Mouse (Mus musculus) heart, postnatal 4 days (tissue): ENCODE data around the gene Gm9745. TPM values are rescaled to one million over a fixed set of nuclear protein-coding genes. Genes with fewer than 3 reads are reported as not detected.
"Not testable (repeated sequence)": the region's sequence is repeated elsewhere in the genome, so short reads cannot be mapped to it uniquely, and the experiment has no call there.

Experiments used
- DNase-seq: peaks from one replicate; pipeline ENCODE4 v3.0.0; 2021
- total RNA-seq, 2 experiments: library from RNA; stranded (reverse); gene quantifications; 2 replicates each; pipeline ENCODE4 v1.2.3; 2021

Gm9745 gene
- not detected for total RNA-seq

DNA sequence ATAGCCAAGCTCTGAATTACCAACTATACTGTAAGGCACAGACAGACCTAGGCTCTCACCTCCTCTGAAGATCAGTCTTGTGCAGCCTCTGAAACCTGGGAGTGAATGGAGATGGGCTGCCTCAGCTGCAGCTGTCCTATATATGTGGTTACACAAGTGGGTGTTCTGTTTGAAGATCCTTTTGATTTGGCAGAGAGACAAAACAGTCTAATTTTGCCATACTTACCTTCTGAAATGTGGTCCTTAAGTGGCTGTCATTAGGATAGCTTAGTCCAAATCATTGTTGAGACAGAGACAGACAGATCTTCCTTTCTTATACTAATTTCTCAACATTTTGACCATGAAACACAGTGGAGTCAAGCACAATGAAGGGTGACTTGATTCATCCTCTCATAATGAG, at the start of gene Gm9745:
TSS of gene Gm9745 (minus strand) at position 101 of the 400 bp plus-strand sequence.
- DNase-seq, result not testable (repeated sequence)

DNA sequence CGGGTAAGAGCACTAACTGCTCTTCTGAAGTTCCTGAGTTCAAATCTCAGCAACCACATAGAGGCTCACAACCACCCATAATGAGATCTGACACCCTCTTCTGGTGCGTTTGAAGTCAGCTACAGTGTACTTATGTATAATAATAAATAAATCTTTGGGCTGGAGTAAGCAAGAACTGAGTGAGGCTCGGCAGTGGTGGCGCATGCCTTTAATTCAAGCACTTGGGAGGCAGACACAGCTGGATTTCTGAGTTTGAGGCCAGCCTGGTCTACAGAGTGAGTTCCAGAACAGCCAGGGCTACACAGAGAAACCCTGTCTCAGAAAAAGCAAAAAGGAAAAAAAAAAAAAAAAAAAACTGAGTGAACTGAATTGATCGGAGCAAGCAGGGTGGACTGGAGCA, 49.2 kb upstream of the Gm9745 start:
- not testable (repeated sequence) for DNase-seq

DNA sequence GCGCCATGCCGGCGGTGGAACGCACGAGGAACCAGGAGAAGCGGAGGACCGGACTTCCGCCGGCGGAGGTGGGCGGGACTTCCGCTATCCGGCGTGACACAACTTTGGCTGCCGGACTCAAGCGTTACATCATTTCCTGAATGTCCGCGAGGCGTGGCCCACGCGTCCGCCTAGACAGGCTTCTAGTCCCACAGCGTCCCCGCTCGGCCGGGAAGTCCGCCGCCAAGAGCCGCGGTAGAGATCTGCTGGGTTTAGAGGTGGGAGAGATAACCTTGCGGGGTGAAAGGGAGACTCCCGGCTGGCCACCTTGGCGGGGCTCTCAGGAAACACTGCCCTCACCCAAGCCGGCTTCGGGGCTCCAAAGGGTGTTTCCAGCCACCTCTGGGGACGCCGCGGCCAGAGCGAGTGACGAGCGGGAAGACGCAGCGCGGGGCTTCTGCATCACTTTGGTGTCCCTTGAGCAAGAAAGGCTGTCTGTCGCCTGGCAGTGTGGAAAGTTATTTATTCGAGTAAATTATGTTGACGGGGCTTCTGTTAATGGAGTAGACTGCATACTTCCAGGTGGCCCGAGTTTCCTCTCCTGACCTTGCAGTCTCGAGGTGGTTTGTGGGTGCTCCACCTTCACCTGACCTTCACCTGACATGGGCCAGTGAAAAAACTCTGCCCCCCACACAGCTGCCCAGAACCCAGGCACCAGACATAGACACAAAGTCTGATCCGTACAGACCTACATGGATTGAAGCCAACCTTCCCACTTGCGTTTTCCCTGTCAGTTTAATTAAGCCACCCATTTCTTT, 48.2 kb upstream of the Gm9745 start, which contains the start of gene Gtpbp4:
TSS of gene Gtpbp4 (minus strand) at position 94 of the 797 bp plus-strand sequence.
- DNase-seq, result peak; percentile 97

DNA sequence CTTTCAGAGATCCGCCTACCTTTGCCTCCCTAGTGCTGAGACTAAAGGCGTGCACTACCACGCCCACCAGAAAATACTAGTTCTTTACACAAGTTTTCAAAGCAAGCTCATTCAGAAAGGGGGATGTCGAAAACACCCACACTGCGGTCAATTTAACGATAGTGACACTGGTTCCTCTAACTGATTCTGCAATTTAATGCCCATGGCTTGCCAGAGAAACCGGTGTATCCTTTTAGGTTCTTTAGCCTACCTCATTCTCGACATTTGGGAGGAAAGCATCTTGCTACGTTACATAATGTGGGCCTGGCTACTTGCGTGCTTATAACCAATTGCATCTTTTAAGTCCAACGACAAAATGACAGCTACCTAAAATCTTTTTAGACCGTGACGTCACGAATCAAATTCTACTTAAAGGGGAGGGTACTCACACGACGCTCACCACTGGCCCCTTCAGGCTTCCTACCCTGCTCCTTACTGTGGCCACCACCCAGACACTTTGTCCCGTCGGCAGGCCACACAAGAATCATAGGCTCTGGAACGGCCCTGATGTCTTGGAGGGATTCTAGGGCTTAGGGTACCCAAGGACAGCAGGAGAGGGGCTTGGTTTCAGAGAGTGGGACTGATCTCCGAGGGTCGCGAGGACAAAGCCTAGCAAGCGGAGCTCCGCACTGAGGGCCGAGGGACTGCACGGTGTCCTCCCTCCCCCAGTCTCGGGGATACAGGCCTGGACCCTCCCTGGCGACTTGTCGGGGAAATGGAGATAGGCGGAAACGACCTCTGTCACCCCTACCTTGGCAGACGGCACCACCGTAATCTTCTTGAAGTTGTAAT, 47.3 kb upstream of the Gm9745 start:
- no peak for DNase-seq

DNA sequence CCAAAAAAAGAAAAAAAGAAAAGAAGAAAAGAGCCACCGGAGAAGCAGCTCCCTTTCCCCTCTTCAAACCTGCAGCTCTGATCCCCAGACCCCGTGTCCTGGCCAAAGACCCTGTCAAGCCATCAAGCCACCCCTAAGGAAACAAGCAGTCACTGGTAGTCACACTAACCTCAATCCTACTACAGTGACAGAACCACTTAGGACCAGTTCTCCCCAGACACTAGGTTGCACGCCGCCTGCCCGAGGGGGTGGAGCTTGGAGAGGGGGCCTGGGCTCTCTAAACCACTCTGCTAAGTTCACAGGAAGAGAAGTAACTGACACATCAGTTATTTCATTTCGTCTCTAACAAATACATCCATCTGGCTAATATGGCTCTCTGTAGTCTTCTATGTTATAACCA, 44.2 kb upstream of the Gm9745 start:
- DNase-seq, result no peak

DNA sequence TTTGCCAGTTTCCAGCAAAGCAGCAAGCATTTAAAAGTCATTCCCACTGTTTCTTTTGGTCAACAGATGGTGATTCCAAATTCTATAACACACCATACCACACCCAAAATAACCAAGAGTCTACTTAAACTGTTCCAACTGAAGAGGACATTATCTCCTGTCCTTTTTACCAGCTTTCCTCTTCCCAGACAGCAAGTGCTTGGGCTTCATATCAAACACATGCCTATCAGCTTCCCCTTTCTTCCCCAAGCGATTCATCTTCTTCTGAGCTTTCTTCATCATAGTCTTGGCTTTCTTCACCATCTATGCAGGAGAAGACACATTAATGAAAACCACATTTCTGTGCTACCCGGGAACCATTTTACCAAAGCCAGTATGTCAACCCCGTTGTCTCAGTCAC, 24.9 kb upstream of the Gm9745 start:
- DNase-seq, result no peak

DNA sequence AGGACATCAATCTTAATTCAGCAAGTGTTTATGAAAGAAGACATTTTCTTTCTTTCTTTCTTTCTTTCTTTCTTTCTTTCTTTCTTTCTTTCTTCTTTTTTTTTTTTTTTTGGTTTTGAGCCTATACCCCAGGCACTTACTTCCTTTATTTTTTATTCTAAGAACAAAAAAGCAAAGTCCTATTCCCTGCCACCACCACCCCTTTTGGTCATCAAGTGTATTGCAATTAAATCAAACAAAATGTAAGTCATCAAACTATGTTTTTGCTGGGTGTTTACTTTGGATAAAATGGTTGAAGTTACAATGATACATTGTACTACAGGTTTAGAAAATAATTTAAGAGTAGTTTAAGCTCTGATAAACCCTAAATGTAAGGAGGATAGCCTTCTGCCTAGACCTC, 24.3 kb upstream of the Gm9745 start:
- DNase-seq, result no peak

DNA sequence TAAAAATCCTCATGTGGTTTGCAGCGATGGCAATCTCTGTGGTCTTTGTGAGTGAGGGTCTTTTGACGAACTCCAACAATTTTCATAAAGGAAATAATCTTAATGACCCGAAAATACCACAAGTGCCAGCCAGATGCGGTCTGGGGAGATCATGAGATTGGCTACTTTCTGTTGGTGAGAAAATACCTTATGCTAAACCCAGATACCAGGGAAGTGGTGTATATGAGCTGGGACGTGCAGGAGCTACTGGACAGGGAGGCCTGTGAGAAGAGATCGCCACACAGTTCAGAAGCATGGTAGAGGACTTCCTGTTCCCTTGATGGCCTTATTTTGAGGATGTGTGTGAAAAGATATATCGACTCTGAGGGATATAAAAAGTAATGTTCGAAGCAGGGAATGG, 19.7 kb upstream of the Gm9745 start:
- DNase-seq, result no peak

DNA sequence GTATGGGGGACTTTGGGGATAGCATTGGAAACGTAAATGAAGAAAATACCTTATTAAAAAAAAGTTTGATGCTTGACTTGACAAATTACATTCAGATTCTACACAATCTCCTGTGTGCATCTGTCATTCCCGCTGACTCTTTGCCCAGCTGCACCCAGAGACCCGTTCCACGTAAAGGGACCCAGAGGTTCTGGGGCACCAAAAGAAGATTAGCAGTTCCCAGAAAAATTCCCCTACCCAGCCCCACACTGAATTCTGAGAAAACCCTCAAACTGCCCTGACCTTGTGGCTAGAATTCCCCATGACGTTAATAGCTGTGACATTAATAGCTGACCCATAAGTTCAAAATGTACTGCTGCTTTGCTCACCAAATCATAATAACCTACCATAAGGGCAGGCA, 17.2 kb upstream of the Gm9745 start:
- DNase-seq, result no peak

DNA sequence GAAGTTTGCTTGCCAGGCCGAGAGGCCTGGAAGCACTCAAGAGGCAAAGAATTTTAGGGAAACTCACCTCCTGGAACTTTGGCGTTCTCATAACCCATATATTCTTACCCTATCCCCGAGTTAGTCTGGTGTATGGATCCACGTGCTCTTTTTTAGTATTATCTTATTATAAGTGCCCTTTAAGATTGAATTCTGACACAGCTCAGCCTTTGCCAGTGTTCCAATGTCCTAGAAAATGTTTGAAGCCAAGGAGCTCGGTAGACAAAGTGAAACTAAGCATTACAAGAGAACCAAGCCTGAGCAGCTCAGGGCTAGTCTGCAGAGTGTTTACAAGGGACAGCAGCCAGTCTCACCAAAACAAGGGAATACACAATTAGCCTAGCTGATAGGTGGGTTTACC, 14.2 kb upstream of the Gm9745 start:
- not testable (repeated sequence) for DNase-seq

DNA sequence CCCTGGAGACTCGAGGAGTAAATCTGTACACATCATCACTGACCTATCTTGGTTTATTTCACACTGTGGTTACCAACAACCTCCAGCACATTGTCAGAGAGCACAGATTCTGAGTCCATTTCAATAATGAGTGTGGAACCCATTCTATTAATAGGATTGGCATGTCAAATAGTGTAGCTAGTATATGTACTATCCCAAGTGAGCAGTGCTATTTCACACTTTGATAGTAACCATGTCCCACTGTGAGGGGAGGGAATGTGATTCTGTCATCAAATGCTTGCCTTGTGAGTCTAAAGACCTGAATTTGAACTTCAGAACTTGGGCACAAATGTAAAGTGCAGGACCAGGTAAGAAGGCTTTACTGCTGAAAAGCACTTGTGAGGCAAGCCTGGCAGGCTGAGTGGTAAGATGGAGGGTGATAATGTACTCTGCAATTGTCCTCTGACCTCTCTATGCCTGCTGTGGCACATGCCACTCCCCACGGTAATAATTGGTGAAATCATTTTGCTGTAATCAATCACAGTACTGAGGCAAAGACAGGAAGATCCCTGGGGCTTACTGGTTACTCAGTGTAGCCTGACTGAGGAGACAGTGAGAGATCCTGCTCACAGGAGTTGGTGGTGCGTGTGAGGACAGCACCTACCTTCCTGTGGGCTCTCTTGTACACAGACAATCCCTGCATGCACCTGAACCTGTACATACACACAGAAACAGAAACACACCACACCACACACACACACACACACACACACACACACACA, 13.3 kb upstream of the Gm9745 start:
- DNase-seq, result not testable (repeated sequence)

DNA sequence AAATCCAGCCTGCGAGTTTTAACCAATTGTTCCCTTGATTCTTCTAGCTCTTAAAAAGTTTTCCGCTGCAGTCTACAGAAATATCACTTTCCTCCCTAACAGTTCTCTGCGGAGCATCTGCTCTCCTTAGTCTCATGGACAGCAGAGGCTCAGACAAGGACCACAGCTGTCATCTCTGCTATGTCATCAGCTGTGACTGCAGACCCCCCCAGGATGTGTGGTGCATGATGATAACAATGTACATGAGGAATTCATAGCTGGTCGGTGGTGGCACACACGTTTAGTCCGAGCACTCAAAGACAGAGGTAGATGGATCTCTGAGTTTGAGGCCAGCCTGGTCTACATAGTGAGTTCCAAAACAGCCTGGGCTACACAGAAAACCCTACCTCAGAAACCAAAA, 11.5 kb upstream of the Gm9745 start:
- not testable (repeated sequence) for DNase-seq

DNA sequence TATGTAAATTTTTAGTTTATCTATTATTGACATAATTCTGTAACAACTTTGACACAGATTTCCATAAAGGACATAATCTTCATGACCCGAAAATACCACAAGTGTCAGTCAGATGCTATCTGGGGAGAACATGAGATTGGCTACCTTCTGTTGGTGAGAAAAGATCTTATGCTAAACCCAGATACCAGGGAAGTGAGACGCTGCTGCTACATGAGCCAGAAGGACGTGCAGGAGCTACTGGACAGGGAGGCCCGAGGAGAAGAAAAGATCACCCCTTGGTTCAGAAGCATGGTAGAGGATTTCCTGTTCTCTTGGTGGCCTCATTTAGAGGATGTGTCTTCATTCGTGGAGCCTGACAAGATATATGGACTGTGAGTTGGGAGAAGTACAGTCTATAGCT, 11.0 kb upstream of the Gm9745 start:
- not testable (repeated sequence) for DNase-seq

DNA sequence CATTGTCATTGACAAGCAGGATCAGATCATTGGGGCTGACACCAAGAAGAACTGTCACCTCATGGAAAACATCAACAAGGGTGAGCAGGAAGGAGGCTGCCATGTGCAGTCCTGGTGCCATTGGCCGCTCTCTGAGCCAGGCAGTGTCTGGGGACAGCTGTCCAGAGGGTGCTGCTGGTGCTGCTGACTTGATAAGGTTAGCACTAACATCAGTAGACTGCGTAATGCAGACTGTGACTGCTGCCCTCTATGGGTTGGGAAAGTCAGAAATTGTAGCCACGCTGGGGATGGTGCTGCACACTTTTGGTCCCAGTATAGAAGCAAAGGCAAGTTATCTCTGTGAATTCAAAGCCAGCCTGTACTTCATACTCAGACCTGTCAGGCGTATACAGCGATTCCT, 8.8 kb upstream of the Gm9745 start:
- not testable (repeated sequence) for DNase-seq

DNA sequence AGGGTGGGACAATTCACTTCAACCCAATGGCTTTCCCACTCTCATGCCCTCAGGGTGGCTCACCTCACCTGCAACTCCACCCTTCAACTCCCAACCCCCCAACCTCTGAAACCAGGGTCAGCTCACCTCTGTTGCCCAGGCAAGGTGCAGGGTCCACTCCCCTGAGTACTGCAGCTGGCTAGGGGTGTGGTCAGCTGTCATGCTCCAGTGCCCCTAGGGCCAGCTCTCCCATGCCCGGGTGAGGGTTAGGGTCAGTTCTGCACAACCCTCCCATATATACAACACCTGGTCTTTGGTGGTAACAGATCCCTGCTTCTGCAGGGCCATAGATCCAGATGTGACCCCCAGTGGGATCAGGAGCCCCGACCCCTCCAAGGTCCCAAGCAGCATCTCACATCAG, 7.1 kb upstream of the Gm9745 start:
- not testable (repeated sequence) for DNase-seq

DNA sequence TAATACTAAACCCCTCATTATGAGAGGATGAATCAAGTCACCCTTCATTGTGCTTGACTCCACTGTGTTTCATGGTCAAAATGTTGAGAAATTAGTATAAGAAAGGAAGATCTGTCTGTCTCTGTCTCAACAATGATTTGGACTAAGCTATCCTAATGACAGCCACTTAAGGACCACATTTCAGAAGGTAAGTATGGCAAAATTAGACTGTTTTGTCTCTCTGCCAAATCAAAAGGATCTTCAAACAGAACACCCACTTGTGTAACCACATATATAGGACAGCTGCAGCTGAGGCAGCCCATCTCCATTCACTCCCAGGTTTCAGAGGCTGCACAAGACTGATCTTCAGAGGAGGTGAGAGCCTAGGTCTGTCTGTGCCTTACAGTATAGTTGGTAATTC, 4.5 kb upstream of the Gm9745 start, which contains the start of gene Idi2:
TSS of gene Idi2 (plus strand) at position 301 of the 400 bp plus-strand sequence.
- DNase-seq, result not testable (repeated sequence)

DNA sequence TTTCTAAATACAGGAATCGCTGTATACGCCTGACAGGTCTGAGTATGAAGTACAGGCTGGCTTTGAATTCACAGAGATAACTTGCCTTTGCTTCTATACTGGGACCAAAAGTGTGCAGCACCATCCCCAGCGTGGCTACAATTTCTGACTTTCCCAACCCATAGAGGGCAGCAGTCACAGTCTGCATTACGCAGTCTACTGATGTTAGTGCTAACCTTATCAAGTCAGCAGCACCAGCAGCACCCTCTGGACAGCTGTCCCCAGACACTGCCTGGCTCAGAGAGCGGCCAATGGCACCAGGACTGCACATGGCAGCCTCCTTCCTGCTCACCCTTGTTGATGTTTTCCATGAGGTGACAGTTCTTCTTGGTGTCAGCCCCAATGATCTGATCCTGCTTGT, 4.2 kb downstream of the Gm9745 start:
- DNase-seq, result not testable (repeated sequence)

DNA sequence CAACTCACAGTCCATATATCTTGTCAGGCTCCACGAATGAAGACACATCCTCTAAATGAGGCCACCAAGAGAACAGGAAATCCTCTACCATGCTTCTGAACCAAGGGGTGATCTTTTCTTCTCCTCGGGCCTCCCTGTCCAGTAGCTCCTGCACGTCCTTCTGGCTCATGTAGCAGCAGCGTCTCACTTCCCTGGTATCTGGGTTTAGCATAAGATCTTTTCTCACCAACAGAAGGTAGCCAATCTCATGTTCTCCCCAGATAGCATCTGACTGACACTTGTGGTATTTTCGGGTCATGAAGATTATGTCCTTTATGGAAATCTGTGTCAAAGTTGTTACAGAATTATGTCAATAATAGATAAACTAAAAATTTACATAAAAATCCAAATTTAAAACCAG, 6.3 kb downstream of the Gm9745 start:
- not testable (repeated sequence) for DNase-seq

DNA sequence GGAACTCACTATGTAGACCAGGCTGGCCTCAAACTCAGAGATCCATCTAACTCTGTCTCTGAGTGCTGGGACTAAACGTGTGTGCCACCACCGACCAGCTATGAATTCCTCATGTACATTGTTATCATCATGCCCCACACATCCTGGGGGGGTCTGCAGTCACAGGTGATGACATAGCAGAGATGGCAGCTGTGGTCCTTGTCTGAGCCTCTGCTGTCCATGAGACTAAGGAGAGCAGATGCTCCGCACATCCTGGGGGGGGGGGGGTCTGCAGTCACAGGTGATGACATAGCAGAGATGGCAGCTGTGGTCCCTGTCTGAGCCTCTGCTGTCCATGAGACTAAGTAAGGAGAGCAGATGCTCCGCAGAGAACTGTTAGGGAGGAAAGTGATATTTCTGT, 6.9 kb downstream of the Gm9745 start:
- not testable (repeated sequence) for DNase-seq

DNA sequence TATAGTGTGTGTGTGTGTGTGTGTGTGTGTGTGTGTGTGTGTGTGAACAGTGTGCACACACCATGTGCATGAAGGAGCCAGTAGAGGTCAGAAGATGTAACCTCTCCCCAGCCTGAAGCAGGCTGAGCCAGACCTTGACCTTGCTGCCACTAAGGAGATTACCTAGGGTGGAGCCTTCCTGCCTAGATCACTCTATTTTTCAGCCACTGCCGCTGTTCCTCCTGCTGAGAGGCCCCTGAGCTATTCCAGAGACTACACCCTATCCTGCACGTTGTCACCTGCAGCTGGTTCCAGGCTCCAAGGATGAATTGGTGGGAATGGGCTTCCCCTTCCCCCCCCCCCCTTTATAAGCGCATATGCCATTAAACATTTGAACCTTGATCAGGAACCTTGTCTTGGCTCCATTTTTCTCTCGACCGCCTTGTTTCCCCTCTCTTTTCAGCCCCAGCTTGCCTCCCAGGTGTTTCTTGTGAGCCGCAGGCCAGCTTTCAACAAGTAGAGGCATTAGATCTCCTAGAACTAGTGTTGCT, 10.4 kb downstream of the Gm9745 start:
- not testable (repeated sequence) for DNase-seq

DNA sequence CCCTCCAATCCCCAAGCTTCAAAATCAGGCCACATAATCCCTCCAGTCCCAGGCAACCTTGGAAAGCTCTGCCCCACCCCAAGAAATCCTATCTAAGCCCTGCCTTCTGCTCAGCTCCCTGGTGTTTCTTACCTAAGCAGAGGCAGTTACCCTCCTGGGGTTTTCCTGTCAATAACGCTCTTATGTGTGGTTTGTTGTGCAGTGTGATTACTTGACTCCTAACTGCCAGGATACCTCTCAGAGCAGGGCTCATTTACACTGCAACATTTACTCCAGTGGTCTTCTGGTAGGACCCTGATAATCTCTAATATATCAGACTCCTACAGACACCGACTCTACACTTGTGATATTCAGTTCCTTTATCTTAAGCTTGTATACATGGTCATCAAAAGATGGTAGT, 14.5 kb downstream of the Gm9745 start:
- no peak for DNase-seq

DNA sequence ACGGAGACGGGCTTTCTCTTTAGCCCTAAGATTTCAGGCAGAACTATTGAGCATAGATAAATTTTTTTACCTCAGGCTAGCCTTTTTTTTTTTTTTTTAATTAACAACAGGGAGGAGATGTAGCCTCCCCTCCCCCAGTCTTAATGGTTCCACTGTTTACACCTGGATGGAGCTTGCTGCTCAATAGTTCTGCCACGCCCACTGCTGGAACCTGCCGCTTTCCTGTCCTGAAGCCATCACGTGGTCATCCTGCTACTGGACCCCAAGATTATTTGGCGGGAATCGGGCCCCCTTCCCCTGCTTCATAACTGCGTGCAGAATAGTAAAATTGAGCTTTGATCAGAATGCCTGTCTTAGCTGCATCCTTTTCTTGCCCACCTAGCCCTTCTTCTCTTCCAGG, 34.1 kb downstream of the Gm9745 start:
- DNase-seq, result not testable (repeated sequence)
